Mouse (Mus musculus) layer of hippocampus, adult 11-12 months (tissue): ENCODE measurements around the gene Sftpa1.

Experiments
- DNase-seq: peaks from one replicate; pipeline ENCODE4 v3.0.0; 2022; ENCODE audit warnings: low spot score

Sftpa1 gene

GRCm38 (mm10) chr14:41131540-41131939 lies at the start of gene Sftpa1:
Gene Sftpa1 (plus strand): TSS chr14:41131782.
- DNase-seq = no peak

GRCm38 (mm10) chr14:41082408-41082807 lies 49.2 kb upstream of the Sftpa1 start:
- no peak for DNase-seq

GRCm38 (mm10) chr14:41087509-41087908 lies 44.1 kb upstream of the Sftpa1 start:
- DNase-seq = no peak

GRCm38 (mm10) chr14:41090777-41091176 lies 40.8 kb upstream of the Sftpa1 start:
- DNase-seq = no peak

- no peak for DNase-seq
Measured at GRCm38 (mm10) chr14:41094114-41094513, 37.5 kb upstream of the Sftpa1 start.

GRCm38 (mm10) chr14:41096296-41096860 lies 35.2 kb upstream of the Sftpa1 start:
- DNase-seq = no peak

- no peak for DNase-seq
Measured at GRCm38 (mm10) chr14:41098726-41099125, 32.9 kb upstream of the Sftpa1 start.

GRCm38 (mm10) chr14:41100712-41101111 lies 30.9 kb upstream of the Sftpa1 start:
- DNase-seq = no peak

- no peak for DNase-seq
Measured at GRCm38 (mm10) chr14:41101242-41101641, 30.3 kb upstream of the Sftpa1 start.

GRCm38 (mm10) chr14:41102269-41102668 lies 29.3 kb upstream of the Sftpa1 start:
- no peak for DNase-seq

GRCm38 (mm10) chr14:41104853-41105444 lies 26.6 kb upstream of the Sftpa1 start, which contains the start of gene Mat1a:
Gene Mat1a (plus strand): TSS chr14:41105035.
- DNase-seq = no peak

GRCm38 (mm10) chr14:41111031-41111668 lies 20.4 kb upstream of the Sftpa1 start:
- DNase-seq = no peak

GRCm38 (mm10) chr14:41112944-41113343 lies 18.6 kb upstream of the Sftpa1 start:
- no peak for DNase-seq

GRCm38 (mm10) chr14:41116271-41116670 lies 15.3 kb upstream of the Sftpa1 start:
- DNase-seq = no peak

GRCm38 (mm10) chr14:41124683-41125082 lies 6.9 kb upstream of the Sftpa1 start:
- DNase-seq = no peak

GRCm38 (mm10) chr14:41127997-41128396 lies 3.6 kb upstream of the Sftpa1 start:
- DNase-seq = peak; percentile 9

GRCm38 (mm10) chr14:41137006-41137405 lies 5.4 kb downstream of the Sftpa1 start:
- no peak for DNase-seq

- DNase-seq = no peak
Measured at GRCm38 (mm10) chr14:41140686-41141085, 9.1 kb downstream of the Sftpa1 start.

GRCm38 (mm10) chr14:41146035-41146434 lies 14.5 kb downstream of the Sftpa1 start:
- no peak for DNase-seq

GRCm38 (mm10) chr14:41146922-41147321 lies 15.3 kb downstream of the Sftpa1 start:
- DNase-seq = no peak

- no peak for DNase-seq
Measured at GRCm38 (mm10) chr14:41147356-41147755, 15.8 kb downstream of the Sftpa1 start.

- DNase-seq = no peak
Measured at GRCm38 (mm10) chr14:41151220-41151898, 19.8 kb downstream of the Sftpa1 start, which contains the start of gene Mbl1. Gene Mbl1 (plus strand): TSS chr14:41151458.

- no peak for DNase-seq
Measured at GRCm38 (mm10) chr14:41160076-41160475, 28.5 kb downstream of the Sftpa1 start.
